Mouse (Mus musculus) frontal cortex, postnatal 14 days (tissue): ENCODE data around the gene 4930507D05Rik.
"Not testable (repeated sequence)": the region's sequence is repeated elsewhere in the genome, so short reads cannot be mapped to it uniquely, and the experiment has no call there.

ENCODE experiments used
- DNase-seq, 2 experiments: peaks; one replicate each; pipeline ENCODE4 v3.0.0; 2022; ENCODE audit warnings: low spot score in 2 of 2

The 4930507D05Rik gene

GRCm38 (mm10) chr10:62476980-62477379, 27.7 kb downstream of the 4930507D05Rik start:
- DNase-seq = no peak

- DNase-seq = no peak
Measured at GRCm38 (mm10) chr10:62481108-62481852, 32.0 kb downstream of the 4930507D05Rik start.

GRCm38 (mm10) chr10:62485878-62486582, 36.7 kb downstream of the 4930507D05Rik start:
- DNase-seq = peak in 1 of 2 experiments; percentile 16

GRCm38 (mm10) chr10:62486618-62487415, 37.5 kb downstream of the 4930507D05Rik start, which contains the start of gene Vps26a:
TSS of gene Vps26a (minus strand) at chr10:62486805.
- peak; percentile 98 for DNase-seq

GRCm38 (mm10) chr10:62488266-62488665, 39.0 kb downstream of the 4930507D05Rik start:
- peak in 1 of 2 experiments; percentile 37 for DNase-seq

GRCm38 (mm10) chr10:62491681-62492080, 42.4 kb downstream of the 4930507D05Rik start:
- DNase-seq = not testable (repeated sequence)

- peak; percentile 28 to 44 for DNase-seq
Measured at GRCm38 (mm10) chr10:62500088-62500915, 51.0 kb downstream of the 4930507D05Rik start.
